8 mouse cellular contexts compared by ENCODE assay signal in the genomic region with DNA sequence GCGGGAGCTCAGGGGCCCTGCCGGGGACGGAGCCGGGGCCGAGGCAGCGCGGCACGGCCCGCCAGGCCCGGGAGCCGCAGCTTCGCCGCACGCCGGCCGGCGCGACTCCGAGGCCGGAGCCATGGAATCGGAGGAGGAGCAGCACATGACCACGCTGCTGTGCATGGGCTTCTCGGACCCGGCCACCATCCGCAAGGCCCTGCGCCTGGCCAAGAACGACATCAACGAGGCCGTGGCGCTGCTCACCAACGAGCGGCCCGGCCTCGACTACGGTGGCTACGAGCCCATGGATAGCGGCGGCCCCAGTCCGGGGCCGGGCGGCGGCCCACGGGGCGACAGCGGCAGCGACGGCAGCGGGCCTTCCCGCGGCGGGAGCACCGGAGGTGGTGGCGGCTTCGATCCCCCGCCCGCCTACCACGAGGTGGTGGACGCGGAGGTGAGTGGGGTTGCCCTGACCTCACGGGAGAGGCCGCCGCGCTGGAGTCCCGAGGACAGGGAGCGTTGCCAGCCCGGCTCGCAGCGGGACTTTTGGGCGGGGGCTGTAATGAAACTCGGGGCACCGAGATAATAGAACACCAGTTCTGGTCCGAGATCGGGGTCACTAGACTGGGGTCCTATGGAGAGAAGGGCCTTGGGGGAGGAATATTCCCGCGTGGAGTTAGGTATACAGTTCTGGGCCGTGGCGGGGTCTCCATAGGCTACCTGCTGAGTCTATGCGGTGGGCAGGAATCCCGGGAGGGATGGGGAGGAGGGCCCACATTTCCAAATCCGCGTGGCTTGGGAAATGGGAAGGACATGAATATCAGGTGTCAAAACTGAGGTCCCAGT. TPM values are rescaled to one million over a fixed set of nuclear protein-coding genes. Genes with fewer than 3 reads are reported as not detected.
DNase-seq lines count a peak whose midpoint lies in the region; ATAC-seq and TF ChIP-seq lines count a peak whose summit lies in the region.

No protein-coding gene starts in this region.

- peak; percentile 43 for DNase-seq in right cerebral cortex, adult 18-20 months
- no peak for DNase-seq in right cerebral cortex, postnatal 25 days
- DNase-seq in embryonic facial prominence, embryonic 11.5 days (ENCODE audit: low spot score): peak; percentile 61
- peak; percentile 45 to 62 for DNase-seq in gastrocnemius, postnatal 4 days (ENCODE audit: low spot score in 2 of 2)
- no peak for DNase-seq in limb, embryonic 14.5 days (ENCODE audit: low spot score)
- DNase-seq in midbrain, embryonic 14.5 days: peak; percentile 73
- DNase-seq in spleen, postnatal 36 days (ENCODE audit: low spot score in 2 of 2): peak; percentile 34 to 36

- H3K27me3 ChIP-seq in embryonic facial prominence, embryonic 11.5 days (ENCODE audit: control insufficient read depth, insufficient read depth, low read length): no peaks in the 10 kb centered on the region
- no peaks in the 10 kb centered on the region for H3K27me3 ChIP-seq in intestine, embryonic 15.5 days (replicated peaks)
- H3K27me3 ChIP-seq in limb, embryonic 14.5 days (ENCODE audit: control insufficient read depth, insufficient read depth, low read length): no peaks in the 10 kb centered on the region
- no peaks in the 10 kb centered on the region for H3K27me3 ChIP-seq in midbrain, embryonic 14.5 days (ENCODE audit: control insufficient read depth, insufficient read depth, low read length)

- no peaks in the 10 kb centered on the region for H3K36me3 ChIP-seq in embryonic facial prominence, embryonic 11.5 days (replicated peaks; ENCODE audit: control insufficient read depth, insufficient read depth, low read depth, low read length)
- H3K36me3 ChIP-seq in intestine, embryonic 15.5 days: no peaks in the 10 kb centered on the region
- no peaks in the 10 kb centered on the region for H3K36me3 ChIP-seq in limb, embryonic 14.5 days (ENCODE audit: control insufficient read depth, insufficient read depth, low read length)
- H3K36me3 ChIP-seq in midbrain, embryonic 14.5 days (ENCODE audit: control insufficient read depth, insufficient read depth, low read length): no peaks in the 10 kb centered on the region

- H3K27ac ChIP-seq in embryonic facial prominence, embryonic 11.5 days (replicated peaks; ENCODE audit: low read depth, low read length): peak overlapping the region; percentile 85
- peak overlapping the region; percentile 87 for H3K27ac ChIP-seq in intestine, embryonic 15.5 days
- peak overlapping the region; percentile 90 for H3K27ac ChIP-seq in limb, embryonic 14.5 days (replicated peaks; ENCODE audit: low read depth, low read length)
- H3K27ac ChIP-seq in midbrain, embryonic 14.5 days (replicated peaks; ENCODE audit: low read depth, low read length): peak overlapping the region; percentile 96

- H3K9me3 ChIP-seq in embryonic facial prominence, embryonic 11.5 days (replicated peaks; ENCODE audit: control insufficient read depth, low read length): no peaks in the 10 kb centered on the region
- H3K9me3 ChIP-seq in intestine, embryonic 15.5 days: no peaks in the 10 kb centered on the region
- no peaks in the 10 kb centered on the region for H3K9me3 ChIP-seq in limb, embryonic 14.5 days (ENCODE audit: control insufficient read depth, low read length)
- H3K9me3 ChIP-seq in midbrain, embryonic 14.5 days (ENCODE audit: control insufficient read depth, low read length): no peaks in the 10 kb centered on the region

- WGBS in embryonic facial prominence, embryonic 11.5 days: under 1% methylated on average over 77 of the region's 81 CpGs
- under 1% methylated on average over 81 of the region's 81 CpGs for WGBS in intestine, embryonic 15.5 days
- WGBS in limb, embryonic 14.5 days: under 1% methylated on average over 73 of the region's 81 CpGs
- under 1% methylated on average over 81 of the region's 81 CpGs for WGBS in midbrain, embryonic 14.5 days

- H3K4me2 ChIP-seq in embryonic facial prominence, embryonic 11.5 days (ENCODE audit: low read depth, low read length): peak overlapping the region; percentile 48
- peak overlapping the region; percentile 83 for H3K4me2 ChIP-seq in intestine, embryonic 15.5 days (replicated peaks)
- H3K4me2 ChIP-seq in limb, embryonic 14.5 days (replicated peaks; ENCODE audit: low read depth, low read length, severe bottlenecking): peak overlapping the region; percentile 89
- H3K4me2 ChIP-seq in midbrain, embryonic 14.5 days (ENCODE audit: low read length): peak overlapping the region; percentile 68

- ATAC-seq in embryonic facial prominence, embryonic 11.5 days (replicated peaks; ENCODE audit: insufficient number of reproducible peaks, low FRiP score, low TSS enrichment, low read depth): peak; percentile 74
- peak; percentile 76 for ATAC-seq in intestine, embryonic 15.5 days
- ATAC-seq in limb, embryonic 14.5 days (ENCODE audit: low FRiP score, low read depth): peak; percentile 79
- ATAC-seq in midbrain, embryonic 14.5 days (ENCODE audit: low FRiP score, low TSS enrichment): peak; percentile 78

- TF ChIP-seq POLR2A in limb, embryonic 14.5 days (IDR thresholded peaks at IDR 0.05; ENCODE audit: borderline replicate concordance, extremely low read depth, insufficient read depth, insufficient read length): no peak

- H3K4me1 ChIP-seq in embryonic facial prominence, embryonic 11.5 days (ENCODE audit: control insufficient read depth, insufficient read depth, low read length): peaks cover 3% of the 10 kb centered on the region; the same call in 1 of the 2 replicates
- peaks cover 10% of the 10 kb centered on the region; the same call in 1 of the 2 replicates for H3K4me1 ChIP-seq in intestine, embryonic 15.5 days (replicated peaks)
- H3K4me1 ChIP-seq in limb, embryonic 14.5 days (ENCODE audit: control insufficient read depth, insufficient read depth, low read length): peaks cover 31% of the 10 kb centered on the region
- H3K4me1 ChIP-seq in midbrain, embryonic 14.5 days (ENCODE audit: control insufficient read depth, insufficient read depth, low read length): peaks cover 25% of the 10 kb centered on the region

- peak overlapping the region; percentile 88 for H3K9ac ChIP-seq in embryonic facial prominence, embryonic 11.5 days (replicated peaks; ENCODE audit: low read length)
- peak overlapping the region; percentile 90 for H3K9ac ChIP-seq in intestine, embryonic 15.5 days
- H3K9ac ChIP-seq in limb, embryonic 14.5 days (ENCODE audit: low read depth, low read length, severe bottlenecking): peak overlapping the region; percentile 96
- peak overlapping the region; percentile 94 for H3K9ac ChIP-seq in midbrain, embryonic 14.5 days (replicated peaks; ENCODE audit: low read length)

- H3K4me3 ChIP-seq in embryonic facial prominence, embryonic 11.5 days (ENCODE audit: low read depth, low read length): peak overlapping the region; percentile 81
- H3K4me3 ChIP-seq in intestine, embryonic 15.5 days (replicated peaks): peak overlapping the region; percentile 70
- H3K4me3 ChIP-seq in limb, embryonic 14.5 days (replicated peaks; ENCODE audit: low read length): peak overlapping the region; percentile 95
- H3K4me3 ChIP-seq in midbrain, embryonic 14.5 days (replicated peaks; ENCODE audit: low read depth, low read length): peak overlapping the region; percentile 89

RNA-seq across cellular contexts. Expression of a gene that starts 0.6 kb away (rescaled TPM):
- polyA plus RNA-seq in embryonic facial prominence, embryonic 11.5 days (2014; fragmentation: Nextera tagmentation; extraction: Ambion mirVana): 8.7 and 8.8 TPM in 2 replicates
- 10 to 100 TPM; 34.9 to 36.4 TPM for total RNA-seq in gastrocnemius, postnatal 4 days (2021)
- 7.1 and 7.5 TPM in 2 replicates for polyA plus RNA-seq in intestine, embryonic 15.5 days (2015; fragmentation: Nextera tagmentation; extraction: Ambion mirVana)
- polyA plus RNA-seq in limb, embryonic 14.5 days (2012; rRNA removed): 15.7 TPM in 2 replicates
- 12.5 and 16.7 TPM in 2 replicates for polyA plus RNA-seq in limb, embryonic 14.5 days (2014; fragmentation: Nextera tagmentation; extraction: Ambion mirVana)
- polyA plus RNA-seq in midbrain, embryonic 14.5 days (2014; fragmentation: Nextera tagmentation; extraction: Ambion mirVana): 12.6 and 13.9 TPM in 2 replicates

Comparison
In these comparisons a context has a peak if more than half of its experiments do, and no peak if none do; other contexts are left out.
1. DNase-seq: peak in right cerebral cortex, adult 18-20 months (single experiment), embryonic facial prominence, embryonic 11.5 days (single experiment), gastrocnemius, postnatal 4 days (2 of 2), midbrain, embryonic 14.5 days (single experiment) and spleen, postnatal 36 days (2 of 2); none in right cerebral cortex, postnatal 25 days (single experiment) and limb, embryonic 14.5 days (single experiment).
2. Peak in every context shown above with its lines, with median percentiles within 50 percentile points of each other: ATAC-seq, H3K27ac ChIP-seq, H3K4me2 ChIP-seq, H3K4me3 ChIP-seq and H3K9ac ChIP-seq.